Mouse (Mus musculus): ENCODE data around the gene Heatr5b. TPM values are rescaled to one million over a fixed set of nuclear protein-coding genes. Genes with fewer than 3 reads are reported as not detected.
"Not testable (repeated sequence)": the region's sequence is repeated elsewhere in the genome, so short reads cannot be mapped to it uniquely, and the experiment has no call there.

Gene Heatr5b
- total and polyA plus RNA-seq, 3 experiments: 9.8 to 19.9 TPM; not detected in 1

DNA sequence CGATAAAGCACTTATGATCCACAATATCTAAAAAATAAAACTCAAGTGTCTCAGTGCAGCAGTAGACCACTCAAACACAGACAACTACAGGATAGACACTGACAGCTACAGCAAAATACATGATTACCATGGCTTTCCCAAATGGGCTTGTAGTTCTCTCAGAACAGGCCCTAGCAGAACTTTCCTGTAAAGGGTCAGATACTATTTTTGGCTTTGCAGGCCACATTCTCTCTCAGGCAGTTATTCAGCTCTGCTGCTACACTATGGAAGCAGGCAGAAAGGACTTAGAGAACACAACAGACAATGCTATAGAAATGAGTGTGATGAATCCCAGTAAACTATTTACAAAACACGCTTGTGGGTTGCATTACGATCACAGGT, 43.5 kb downstream of the Heatr5b start:
- DNase-seq (ENCODE audit: low read depth, low spot score): no peak
- H3K27ac ChIP-seq (ENCODE audit: control insufficient read depth, low read depth, low read length): no peak overlapping the region
- no peaks in the 10 kb centered on the region for H3K79me2 ChIP-seq (ENCODE audit: control insufficient read depth, insufficient read depth, low read length, poor library complexity)
- peaks cover 2 to 8% of the 10 kb centered on the region in 2 experiments; a peak in 2 of 4 replicates for H3K36me3 ChIP-seq (ENCODE audit: control insufficient read depth in 1 of 2, insufficient read depth in 2 of 2, low read length in 2 of 2)
- H3K27me3 ChIP-seq (ENCODE audit: control insufficient read depth in 1 of 2, insufficient read depth in 2 of 2, low read length in 2 of 2): no peaks in the 10 kb centered on the region
- no peak for TF ChIP-seq SMC3 (IDR thresholded peaks at IDR 0.05; ENCODE audit: low read depth, low read length)
- no peak for TF ChIP-seq JUND (IDR thresholded peaks at IDR 0.05; ENCODE audit: low read depth, low read length)
- TF ChIP-seq MEF2A (IDR thresholded peaks at IDR 0.05; ENCODE audit: extremely low read depth, insufficient replicate concordance, low read depth, low read length, poor library complexity, severe bottlenecking): no peak
- TF ChIP-seq RAD21 (IDR thresholded peaks at IDR 0.05; ENCODE audit: low read depth, low read length): no peak
- no peak for TF ChIP-seq TAL1 (IDR thresholded peaks at IDR 0.05; ENCODE audit: low read length)
- no peak for TF ChIP-seq MAFK (IDR thresholded peaks at IDR 0.05; ENCODE audit: borderline replicate concordance, low read depth, low read length)
- TF ChIP-seq ETS1 (IDR thresholded peaks at IDR 0.05; ENCODE audit: low read depth, low read length): no peak
- TF ChIP-seq E2F4 (IDR thresholded peaks at IDR 0.05; ENCODE audit: borderline replicate concordance, low read depth, low read length): no peak
- no peak for TF ChIP-seq USF1 (IDR thresholded peaks at IDR 0.05; ENCODE audit: low read depth, low read length)
- TF ChIP-seq MAX (IDR thresholded peaks at IDR 0.05; ENCODE audit: low read length): no peak
- H3K9me3 ChIP-seq (replicated peaks; ENCODE audit: insufficient read depth, low read length): no peaks in the 10 kb centered on the region
- H3K4me1 ChIP-seq (ENCODE audit: control insufficient read depth in 1 of 2, insufficient read depth in 2 of 2, low read length in 2 of 2): peaks cover 3 to 4% of the 10 kb centered on the region in 2 experiments; a peak in 2 of 4 replicates
- no peak overlapping the region for H3K9ac ChIP-seq (ENCODE audit: control insufficient read depth, low read depth, low read length, poor library complexity, severe bottlenecking)
- no peak overlapping the region for H3K4me3 ChIP-seq (ENCODE audit: control insufficient read depth in 1 of 2, insufficient read depth in 1 of 2, low read depth in 2 of 2, low read length in 2 of 2)

GRCm38 (mm10) chr17:78791068-78791689, 44.0 kb downstream of the Heatr5b start:
- Histone ChIP-seq H3K9me3 (replicated peaks; ENCODE audit: insufficient read depth, low read length) (no peaks in the 10 kb centered on the region), H3K27ac (ENCODE audit: control insufficient read depth, low read depth, low read length) (no peak overlapping the region), H3K27me3 (ENCODE audit: control insufficient read depth in 1 of 2, insufficient read depth in 2 of 2, low read length in 2 of 2) (no peaks in the 10 kb centered on the region), H3K9ac (ENCODE audit: control insufficient read depth, low read depth, low read length, poor library complexity, severe bottlenecking) (no peak overlapping the region), H3K36me3 (ENCODE audit: control insufficient read depth in 1 of 2, insufficient read depth in 2 of 2, low read length in 2 of 2) (peaks cover 2 to 8% of the 10 kb centered on the region in 2 experiments; a peak in 2 of 4 replicates), H3K4me3 (ENCODE audit: control insufficient read depth in 1 of 2, insufficient read depth in 1 of 2, low read depth in 2 of 2, low read length in 2 of 2) (no peak overlapping the region), H3K79me2 (ENCODE audit: control insufficient read depth, insufficient read depth, low read length, poor library complexity) (no peaks in the 10 kb centered on the region), H3K4me1 (ENCODE audit: control insufficient read depth in 1 of 2, insufficient read depth in 2 of 2, low read length in 2 of 2) (peaks cover 3 to 4% of the 10 kb centered on the region in 2 experiments; a peak in 2 of 4 replicates)
- TF ChIP-seq USF1 (IDR thresholded peaks at IDR 0.05; ENCODE audit: low read depth, low read length): peak; percentile 67; the same call in 1 of the 2 replicates
- TF ChIP-seq TBP (IDR thresholded peaks at IDR 0.05; ENCODE audit: low read depth, low read length): no peak
- TF ChIP-seq MXI1 (IDR thresholded peaks at IDR 0.05; ENCODE audit: low read depth, low read length): no peak
- no peak for TF ChIP-seq MYB (IDR thresholded peaks at IDR 0.05; ENCODE audit: low read depth, low read length)
- DNase-seq (ENCODE audit: low read depth, low spot score): no peak

DNA sequence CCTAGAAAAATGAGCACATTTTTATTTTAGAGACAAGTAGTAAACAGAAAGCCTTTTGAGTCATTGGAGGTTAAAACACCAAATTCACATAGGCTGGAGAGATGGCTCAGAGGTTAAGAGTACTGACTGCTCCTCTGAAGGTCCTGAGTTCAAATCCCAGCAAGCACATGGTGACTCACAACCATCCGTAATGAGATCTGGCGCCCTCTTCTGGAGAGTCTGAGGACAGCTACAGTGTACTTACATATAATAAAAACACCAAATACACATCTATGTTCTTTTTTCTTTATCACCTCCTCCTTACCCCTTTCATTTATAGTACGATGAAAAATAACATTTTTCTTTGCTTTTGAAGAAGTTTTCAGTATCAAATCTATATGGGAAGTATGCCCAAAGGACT, 46.9 kb downstream of the Heatr5b start:
- H3K27ac ChIP-seq (ENCODE audit: control insufficient read depth, low read depth, low read length); H3K4me1 ChIP-seq (ENCODE audit: control insufficient read depth in 1 of 2, insufficient read depth in 2 of 2, low read length in 2 of 2); DNase-seq (ENCODE audit: low read depth, low spot score); H3K27me3 ChIP-seq (ENCODE audit: control insufficient read depth in 1 of 2, insufficient read depth in 2 of 2, low read length in 2 of 2); H3K9me3 ChIP-seq (replicated peaks; ENCODE audit: insufficient read depth, low read length); H3K36me3 ChIP-seq (ENCODE audit: control insufficient read depth in 1 of 2, insufficient read depth in 2 of 2, low read length in 2 of 2); H3K9ac ChIP-seq (ENCODE audit: control insufficient read depth, low read depth, low read length, poor library complexity, severe bottlenecking); H3K4me3 ChIP-seq (ENCODE audit: control insufficient read depth in 1 of 2, insufficient read depth in 1 of 2, low read depth in 2 of 2, low read length in 2 of 2); H3K79me2 ChIP-seq (ENCODE audit: control insufficient read depth, insufficient read depth, low read length, poor library complexity): not testable (repeated sequence)
- TF ChIP-seq CTCF (IDR thresholded peaks at IDR 0.05 in 2 of 3, conservative IDR thresholded peaks at IDR 0.05 in 1 of 3; ENCODE audit: control insufficient read depth in 1 of 3, insufficient read depth in 1 of 3, low read depth in 2 of 3, low read length in 3 of 3, poor library complexity in 1 of 3, severe bottlenecking in 1 of 3) (peak; percentile 6 to 38 (median 32); a peak in 3 of 6 replicates), MYC (IDR thresholded peaks at IDR 0.05; ENCODE audit: low read depth, low read length) (0 out of 2 replicates have a peak, but pooled peaks have one; percentile 28), SMC3 (IDR thresholded peaks at IDR 0.05; ENCODE audit: low read depth, low read length) (peak; percentile 26; the same call in 1 of the 2 replicates), TBP (IDR thresholded peaks at IDR 0.05; ENCODE audit: low read depth, low read length) (0 out of 2 replicates have a peak, but pooled peaks have one; percentile 22)

All from MEL (cell line).